Mouse (Mus musculus) heart, postnatal 0 days (tissue): ENCODE data around the gene Glrx2.

Experiments
- CTCF ChIP-seq: IDR thresholded peaks from 2 replicates; pipeline ENCODE4 v1.5.1; 2016; ENCODE audit warnings: antibody characterized with exemption, control low read depth, low read depth
- EP300 ChIP-seq: IDR thresholded peaks from 2 replicates; pipeline ENCODE4 v1.6.1; 2016; ENCODE audit warnings: antibody characterized with exemption, low read depth

- TF ChIP-seq CTCF = no peak
- no peak for TF ChIP-seq EP300
These were observed 13.9 kb upstream of the Glrx2 start for GRCm38 (mm10) chr1:143702141-143702740.
